Mouse (Mus musculus): Measurements from ENCODE around the gene Tbc1d1.

GRCm38 (mm10) chr5:64393530-64393929 is 237.4 kb downstream of the Tbc1d1 start:
- TF ChIP-seq POLR2A (IDR thresholded peaks at IDR 0.05; ENCODE audit: extremely low read depth, insufficient read depth, low read length) (no peak), CTCF (IDR thresholded peaks at IDR 0.05; ENCODE audit: low read depth, low read length) (no peak)

Data from liver, adult 2 months (tissue).